Mouse (Mus musculus) midbrain, embryonic 12.5 days (tissue): ENCODE data around the gene Fmo5. TPM values are rescaled to one million over a fixed set of nuclear protein-coding genes. Genes with fewer than 3 reads are reported as not detected.

Experiments used
- ATAC-seq: fragments of 200-750 bp; cut with Nextera tagmentation; 2 replicates; pipeline ENCODE4 v1.8.0; 2017; ENCODE audit warnings: low read depth, moderate TSS enrichment, moderate library complexity; ENCODE audit not compliant: low FRiP score
- H3K27ac ChIP-seq: fragments of 300-500 bp; sonication (generic); replicated peaks from 2 replicates; pipeline ENCODE4 v1.5.1; 2016; ENCODE audit warnings: mild to moderate bottlenecking
- H3K27me3 ChIP-seq: fragments of 300-500 bp; sonication (generic); 2 replicates; pipeline ENCODE4 v1.6.1; 2016; ENCODE audit warnings: mild to moderate bottlenecking
- H3K36me3 ChIP-seq: fragments of 300-500 bp; sonication (generic); 2 replicates; pipeline ENCODE4 v1.6.1; 2016
- H3K4me1 ChIP-seq: fragments of 300-500 bp; sonication (generic); 2 replicates; pipeline ENCODE4 v1.6.1; 2016
- H3K4me2 ChIP-seq: fragments of 300-500 bp; sonication (generic); replicated peaks from 2 replicates; pipeline ENCODE4 v1.6.1; 2016; ENCODE audit warnings: mild to moderate bottlenecking, moderate library complexity
- H3K4me3 ChIP-seq: fragments of 300-500 bp; sonication (generic); 2 replicates; pipeline ENCODE4 v1.5.1; 2016; ENCODE audit warnings: mild to moderate bottlenecking
- H3K9ac ChIP-seq: fragments of 300-500 bp; sonication (generic); replicated peaks from 2 replicates; pipeline ENCODE4 v1.6.1; 2016; ENCODE audit warnings: mild to moderate bottlenecking, moderate library complexity
- H3K9me3 ChIP-seq: fragments of 300-500 bp; sonication (generic); 2 replicates; pipeline ENCODE4 v1.6.1; 2016; ENCODE audit warnings: mild to moderate bottlenecking
- WGBS: fragments of 180-500 bp; shearing (Covaris S2); methylation state at CpG from one replicate; pipeline ENCODE4 v1.1.7; 2016; 5-methylcytosine and 5-hydroxymethylcytosine counted together
- polyA plus RNA-seq: library from polyadenylated mRNA; unstranded; fragments of >200 nt; fragmentation: Nextera tagmentation; extraction: Ambion mirVana; gene quantifications from 2 replicates; pipeline ENCODE4 v1.2.1, GENCODE M21; 2016

Gene Fmo5
- polyA plus RNA-seq, 1 experiment from 2014 or later, result 0.85 TPM

GRCm38 (mm10) chr3:97661206-97661605, 32.6 kb downstream of the Fmo5 start:
- no peak for ATAC-seq
- Histone ChIP-seq H3K27me3 (peaks cover 8% of the 10 kb centered on the region; the same call in 1 of the 2 replicates), H3K9me3 (no peaks in the 10 kb centered on the region), H3K4me3 (no peak overlapping the region), H3K4me1 (peaks cover 14% of the 10 kb centered on the region), H3K9ac (no peak overlapping the region), H3K4me2 (no peak overlapping the region), H3K36me3 (peaks cover 21% of the 10 kb centered on the region), H3K27ac (no peak overlapping the region)
- 77% methylated on average over 8 of the region's 8 CpGs for WGBS

DNA sequence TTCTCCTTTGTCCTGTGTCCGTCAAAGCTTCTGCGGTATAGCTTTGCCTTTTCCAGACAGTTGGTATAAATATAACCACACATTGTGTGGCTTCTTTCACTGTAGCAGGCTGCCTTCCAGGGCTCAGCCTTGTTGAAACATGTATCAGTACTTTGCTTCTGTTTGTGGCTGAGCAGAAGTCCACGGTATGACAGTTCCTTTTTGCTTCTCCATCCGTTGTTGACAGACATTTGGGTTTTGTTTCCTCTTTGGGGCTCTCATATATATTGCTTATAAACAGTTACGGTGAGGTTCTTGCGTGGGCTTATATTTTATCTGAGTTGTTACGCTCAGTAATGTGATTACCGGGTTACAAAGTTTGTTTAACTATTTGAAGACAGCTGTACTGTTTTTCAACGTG, 36.9 kb downstream of the Fmo5 start:
- no peak overlapping the region for H3K4me3 ChIP-seq
- no peak overlapping the region for H3K27ac ChIP-seq
- no peaks in the 10 kb centered on the region for H3K4me1 ChIP-seq
- peaks cover 54% of the 10 kb centered on the region for H3K36me3 ChIP-seq
- no peak overlapping the region for H3K9ac ChIP-seq
- WGBS, result 91% methylated on average over 9 of the region's 9 CpGs
- H3K27me3 ChIP-seq, result no peaks in the 10 kb centered on the region
- no peaks in the 10 kb centered on the region for H3K9me3 ChIP-seq
- no peak overlapping the region for H3K4me2 ChIP-seq
- ATAC-seq, result no peak

DNA sequence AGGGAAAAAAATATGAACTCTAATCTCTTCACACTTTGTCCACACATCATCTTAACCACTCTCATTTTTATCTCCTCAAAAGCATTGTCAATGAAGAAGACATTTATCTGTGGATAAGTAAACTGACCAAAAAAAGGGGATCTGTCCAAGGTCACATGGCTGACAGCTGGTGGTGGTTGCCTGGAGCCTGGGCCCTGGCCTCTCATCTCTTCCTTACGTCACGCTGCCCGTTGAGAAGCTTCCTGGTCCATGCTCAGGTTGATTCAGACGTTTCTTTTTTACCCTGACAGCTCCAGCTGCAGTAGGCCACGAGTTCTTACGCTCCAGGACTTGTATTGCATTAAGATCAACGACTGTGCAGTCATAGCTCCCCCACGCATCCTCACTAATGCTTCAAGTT, 37.5 kb downstream of the Fmo5 start:
- WGBS, result 81% methylated on average over 8 of the region's 8 CpGs
- Histone ChIP-seq H3K27ac (no peak overlapping the region), H3K27me3 (no peaks in the 10 kb centered on the region), H3K4me1 (no peaks in the 10 kb centered on the region), H3K9me3 (no peaks in the 10 kb centered on the region), H3K4me3 (no peak overlapping the region), H3K4me2 (no peak overlapping the region), H3K9ac (no peak overlapping the region), H3K36me3 (peaks cover 59% of the 10 kb centered on the region)
- ATAC-seq, result no peak

- Histone ChIP-seq H3K4me3 (no peak overlapping the region), H3K36me3 (peaks cover 61% of the 10 kb centered on the region), H3K9me3 (no peaks in the 10 kb centered on the region)
These were observed 38.6 kb downstream of the Fmo5 start for GRCm38 (mm10) chr3:97667093-97667675.

GRCm38 (mm10) chr3:97674644-97675110, 46.1 kb downstream of the Fmo5 start, which contains the start of gene Gm17651:
Gene Gm17651 (minus strand): TSS chr3:97674694.
- WGBS, result 91% methylated on average over 7 of the region's 7 CpGs
- Histone ChIP-seq H3K9me3 (no peaks in the 10 kb centered on the region), H3K4me1 (no peaks in the 10 kb centered on the region), H3K4me2 (no peak within 1 kb of the TSS), H3K9ac (no peak within 1 kb of the TSS), H3K36me3 (peaks cover 15% of the 10 kb centered on the region), H3K27me3 (peaks cover 2% of the 10 kb centered on the region; the same call in 1 of the 2 replicates), H3K27ac (no peak within 1 kb of the TSS), H3K4me3 (no peak within 1 kb of the TSS)
- ATAC-seq, result no peak

More at GRCm38 (mm10) chr3:97667093-97667675, 38.6 kb downstream of the Fmo5 start:
- ATAC-seq, result no peak
- Histone ChIP-seq H3K27ac (no peak overlapping the region), H3K4me2 (no peak overlapping the region), H3K9ac (no peak overlapping the region), H3K4me1 (no peaks in the 10 kb centered on the region), H3K27me3 (no peaks in the 10 kb centered on the region)
- 75% methylated on average over 14 of the region's 14 CpGs for WGBS

DNA sequence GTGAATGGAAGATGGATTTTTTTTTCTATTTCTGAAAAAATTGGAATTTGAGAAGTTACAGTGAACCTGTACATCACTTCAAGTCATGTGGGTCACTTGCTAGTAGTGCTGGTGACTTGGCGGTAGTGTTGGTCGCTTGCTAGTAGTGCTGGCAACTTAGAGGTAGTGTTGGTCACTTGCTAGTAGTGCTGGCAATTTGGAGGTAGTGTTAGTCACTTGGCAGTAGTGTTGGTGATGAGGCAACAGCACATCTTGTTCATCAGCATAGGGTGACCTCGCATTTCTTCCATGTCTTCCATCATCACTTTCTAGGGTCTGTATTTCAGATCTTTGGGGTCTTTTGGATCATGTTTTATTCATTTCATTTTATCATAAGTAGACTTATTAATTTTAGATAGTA, 47.5 kb downstream of the Fmo5 start:
- H3K27me3 ChIP-seq, result peaks cover 16% of the 10 kb centered on the region
- no peak overlapping the region for H3K9ac ChIP-seq
- no peaks in the 10 kb centered on the region for H3K4me1 ChIP-seq
- ATAC-seq, result no peak
- 95% methylated on average over 3 of the region's 3 CpGs for WGBS
- H3K9me3 ChIP-seq, result no peaks in the 10 kb centered on the region
- peaks cover 3% of the 10 kb centered on the region; the same call in 1 of the 2 replicates for H3K36me3 ChIP-seq
- no peak overlapping the region for H3K4me2 ChIP-seq
- no peak overlapping the region for H3K27ac ChIP-seq
- H3K4me3 ChIP-seq, result no peak overlapping the region

DNA sequence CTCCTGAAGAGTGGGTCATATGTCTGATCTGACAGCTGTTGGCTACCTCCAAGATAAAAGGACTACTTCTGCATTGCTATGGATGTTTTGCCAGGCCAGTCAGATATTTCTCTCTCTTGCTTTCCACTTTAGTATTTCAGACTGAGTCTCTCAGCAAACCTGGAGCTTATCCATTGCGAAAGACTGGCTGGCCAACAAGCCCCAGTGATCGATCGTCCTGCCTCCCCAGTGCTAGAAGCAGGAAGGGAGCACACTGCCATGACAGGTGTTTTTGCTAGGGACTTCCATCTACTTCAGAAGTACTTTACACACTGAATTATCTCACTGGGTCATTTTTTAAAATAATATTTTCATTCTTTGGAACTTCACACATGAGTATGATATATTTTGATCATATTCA, 49.8 kb downstream of the Fmo5 start:
- H3K9me3 ChIP-seq, result no peaks in the 10 kb centered on the region

DNA sequence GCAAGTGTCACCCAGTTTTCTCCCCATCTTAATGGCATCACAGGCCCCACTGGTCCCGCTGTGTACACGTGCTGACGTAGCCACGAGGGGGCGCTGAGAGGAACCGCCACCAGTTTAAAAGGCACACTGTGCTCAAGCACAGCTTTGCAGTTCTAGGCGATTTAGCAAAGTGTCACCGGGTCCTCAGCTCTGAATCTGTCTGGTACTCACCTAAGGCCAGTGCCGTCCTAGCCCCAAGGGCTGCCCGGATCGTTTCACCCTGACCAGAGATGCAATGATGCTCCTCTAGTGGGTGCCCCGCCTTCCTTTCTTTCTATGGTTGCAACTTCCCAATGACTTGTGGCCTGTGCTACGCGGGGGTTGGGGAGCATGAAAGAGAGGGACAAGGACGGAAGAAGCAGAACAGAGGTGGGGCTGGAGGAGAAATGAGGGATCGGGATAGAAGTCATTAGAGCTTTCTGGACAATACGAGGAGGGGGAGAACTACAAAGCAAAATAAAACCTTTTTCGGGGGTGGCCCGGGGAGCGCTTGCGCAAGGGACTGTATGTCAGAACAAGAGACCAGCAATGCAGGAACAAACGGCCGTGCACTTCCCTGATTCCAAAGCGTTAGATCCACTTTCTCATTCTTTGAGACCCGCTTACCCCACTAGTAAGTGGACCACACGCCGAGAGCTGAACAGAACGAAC, 52.2 kb downstream of the Fmo5 start:
- Histone ChIP-seq H3K36me3 (no peaks in the 10 kb centered on the region), H3K27ac (no peak overlapping the region), H3K4me3 (peak overlapping the region; percentile 42), H3K9ac (peak overlapping the region; percentile 39), H3K9me3 (no peaks in the 10 kb centered on the region), H3K27me3 (peaks cover 58% of the 10 kb centered on the region), H3K4me1 (peaks cover 22% of the 10 kb centered on the region), H3K4me2 (peak overlapping the region; percentile 71)
- WGBS, result 1% methylated on average over 28 of the region's 28 CpGs
- ATAC-seq, result peak; percentile 77

More for the DNA sequence above, 49.8 kb downstream of the Fmo5 start:
- peaks cover 12% of the 10 kb centered on the region for H3K4me1 ChIP-seq
- no peaks in the 10 kb centered on the region for H3K36me3 ChIP-seq
- H3K4me2 ChIP-seq, result no peak overlapping the region
- H3K4me3 ChIP-seq, result no peak overlapping the region
- 100% methylated on average over 3 of the region's 3 CpGs for WGBS
- H3K9ac ChIP-seq, result no peak overlapping the region
- H3K27ac ChIP-seq, result no peak overlapping the region
- ATAC-seq, result no peak
- H3K27me3 ChIP-seq, result peaks cover 39% of the 10 kb centered on the region

- H3K4me2 ChIP-seq, result peak overlapping the region; percentile 71
- no peaks in the 10 kb centered on the region for H3K9me3 ChIP-seq
- peak overlapping the region; percentile 42 for H3K4me3 ChIP-seq
- peaks cover 58% of the 10 kb centered on the region for H3K27me3 ChIP-seq
- peak overlapping the region; percentile 39; the same call in 1 of the 2 replicates for H3K9ac ChIP-seq
- 1% methylated on average over 33 of the region's 33 CpGs for WGBS
- ATAC-seq, result peak; percentile 38
- peaks cover 22% of the 10 kb centered on the region for H3K4me1 ChIP-seq
- no peaks in the 10 kb centered on the region for H3K36me3 ChIP-seq
- no peak overlapping the region for H3K27ac ChIP-seq
These were observed 52.9 kb downstream of the Fmo5 start for GRCm38 (mm10) chr3:97681321-97682158.

DNA sequence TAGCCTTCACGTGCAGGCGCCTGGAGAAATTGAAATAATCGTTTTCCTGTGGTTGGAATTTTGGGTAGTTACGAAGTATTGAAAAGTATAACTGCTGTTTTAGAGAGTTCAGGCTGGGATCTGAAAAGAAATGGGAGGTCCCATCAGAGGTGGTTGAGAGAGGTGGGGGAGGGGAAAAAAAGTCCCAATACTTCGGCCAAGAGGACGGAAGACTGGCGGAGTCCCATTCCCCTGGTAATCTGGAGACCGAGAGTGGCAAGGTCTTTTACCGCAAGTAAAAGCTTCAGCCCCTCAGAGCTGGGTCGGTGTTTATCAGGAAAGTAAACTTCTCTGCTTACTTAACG, 53.5 kb downstream of the Fmo5 start:
- no peak for ATAC-seq
- H3K27me3 ChIP-seq, result peaks cover 58% of the 10 kb centered on the region
- H3K4me3 ChIP-seq, result peak overlapping the region; percentile 42
- under 1% methylated on average over 11 of the region's 11 CpGs for WGBS
- no peaks in the 10 kb centered on the region for H3K36me3 ChIP-seq
- no peak overlapping the region for H3K9ac ChIP-seq
- H3K4me1 ChIP-seq, result peaks cover 22% of the 10 kb centered on the region
- H3K27ac ChIP-seq, result no peak overlapping the region
- no peaks in the 10 kb centered on the region for H3K9me3 ChIP-seq
- H3K4me2 ChIP-seq, result peak overlapping the region; percentile 71

GRCm38 (mm10) chr3:97682576-97682975, 54.0 kb downstream of the Fmo5 start:
- no peaks in the 10 kb centered on the region for H3K9me3 ChIP-seq
- H3K4me2 ChIP-seq, result peak overlapping the region; percentile 71; the same call in 1 of the 2 replicates
- peaks cover 22% of the 10 kb centered on the region for H3K4me1 ChIP-seq
- no peak overlapping the region for H3K9ac ChIP-seq
- H3K4me3 ChIP-seq, result no peak overlapping the region
- no peak for ATAC-seq
- H3K27ac ChIP-seq, result no peak overlapping the region
- H3K36me3 ChIP-seq, result no peaks in the 10 kb centered on the region
- WGBS, result 23% methylated on average over 5 of the region's 5 CpGs
- H3K27me3 ChIP-seq, result peaks cover 58% of the 10 kb centered on the region
